Mouse (Mus musculus) neural tube, embryonic 14.5 days (tissue): ENCODE results near the gene Cd300lf. TPM values are rescaled to one million over a fixed set of nuclear protein-coding genes. Genes with fewer than 3 reads are reported as not detected.
A peak's percentile ranks its signal among the peaks of the same experiment; 100 is the strongest.

ENCODE experiments used
- ATAC-seq: fragments of 200-750 bp; cut with Nextera tagmentation; 2 replicates; pipeline ENCODE4 v1.8.0; 2017; ENCODE audit warnings: low read depth, mild to moderate bottlenecking, moderate TSS enrichment, moderate library complexity
- H3K27ac ChIP-seq: fragments of 300-500 bp; sonication (generic); 2 replicates; pipeline ENCODE4 v1.5.1; 2014; ENCODE audit warnings: low read depth, mild to moderate bottlenecking, control low read depth, low read length, moderate library complexity, mixed read lengths
- H3K27me3 ChIP-seq: fragments of 300-500 bp; sonication (generic); 2 replicates; pipeline ENCODE4 v1.6.1; 2014; ENCODE audit warnings: low read length; ENCODE audit not compliant: control insufficient read depth, insufficient read depth
- H3K36me3 ChIP-seq: fragments of 300-500 bp; sonication (generic); 2 replicates; pipeline ENCODE4 v1.6.1; 2014; ENCODE audit warnings: low read length, mixed read lengths; ENCODE audit not compliant: control insufficient read depth, insufficient read depth
- H3K4me1 ChIP-seq: fragments of 300-500 bp; sonication (generic); 2 replicates; pipeline ENCODE4 v1.6.1; 2014; ENCODE audit warnings: low read length; ENCODE audit not compliant: control insufficient read depth, insufficient read depth
- H3K4me2 ChIP-seq: fragments of 300-500 bp; sonication (generic); 2 replicates; pipeline ENCODE4 v1.6.1; 2014; ENCODE audit warnings: mild to moderate bottlenecking, low read depth, low read length, control low read depth
- H3K4me3 ChIP-seq: fragments of 300-500 bp; sonication (generic); 2 replicates; pipeline ENCODE4 v1.5.1; 2014; ENCODE audit warnings: low read depth, low read length, control low read depth, mixed read lengths
- H3K9ac ChIP-seq: fragments of 300-500 bp; sonication (generic); replicated peaks from 2 replicates; pipeline ENCODE4 v1.6.1; 2014; ENCODE audit warnings: low read depth, mild to moderate bottlenecking, control low read depth, low read length, mixed read lengths
- H3K9me3 ChIP-seq: fragments of 300-500 bp; sonication (generic); 2 replicates; pipeline ENCODE4 v1.6.1; 2016; ENCODE audit warnings: low read length; ENCODE audit not compliant: control insufficient read depth
- WGBS: fragments of 180-500 bp; shearing (Covaris S2); extraction: QIAGEN DNeasy Blood & Tissue Kit; methylation state at CpG from one replicate; pipeline ENCODE4 v1.1.7; 2014; 5-methylcytosine and 5-hydroxymethylcytosine counted together
- polyA plus RNA-seq: library from polyadenylated mRNA; unstranded; fragments of >200 nt; fragmentation: Nextera tagmentation; extraction: Ambion mirVana; gene quantifications from 2 replicates; pipeline ENCODE4 v1.2.1, GENCODE M21; 2014

Cd300lf gene
- polyA plus RNA-seq, 1 experiment from 2014 or later, result 0.11 TPM

GRCm38 (mm10) chr11:115153699-115154292 is 20.0 kb upstream of the Cd300lf start:
- H3K27me3 ChIP-seq, result peaks cover 14% of the 10 kb centered on the region
- no peak overlapping the region for H3K9ac ChIP-seq
- no peak overlapping the region for H3K27ac ChIP-seq
- peak overlapping the region; percentile 17 for H3K4me2 ChIP-seq
- no peaks in the 10 kb centered on the region for H3K9me3 ChIP-seq
- H3K4me3 ChIP-seq, result peak overlapping the region; percentile 9; the same call in 1 of the 2 replicates
- ATAC-seq, result peak; percentile 53
- no peaks in the 10 kb centered on the region for H3K36me3 ChIP-seq
- WGBS, result 2% methylated on average over 34 of the region's 35 CpGs
- peaks cover 11% of the 10 kb centered on the region; the same call in 1 of the 2 replicates for H3K4me1 ChIP-seq

- Histone ChIP-seq H3K4me2 (no peak overlapping the region), H3K9me3 (no peaks in the 10 kb centered on the region), H3K9ac (no peak overlapping the region), H3K4me3 (no peak overlapping the region), H3K36me3 (no peaks in the 10 kb centered on the region), H3K4me1 (peaks cover 11% of the 10 kb centered on the region; the same call in 1 of the 2 replicates), H3K27me3 (peaks cover 14% of the 10 kb centered on the region), H3K27ac (no peak overlapping the region)
- no peak for ATAC-seq
- 85% methylated on average over 9 of the region's 9 CpGs for WGBS
Observed at GRCm38 (mm10) chr11:115153088-115153487, 19.3 kb upstream of the Cd300lf start.

- H3K9ac ChIP-seq, result peak overlapping the region; percentile 8; the same call in 1 of the 2 replicates
- WGBS, result 7% methylated on average over 15 of the region's 15 CpGs
- peaks cover 14% of the 10 kb centered on the region for H3K27me3 ChIP-seq
- peak overlapping the region; percentile 44 for H3K4me2 ChIP-seq
- peak overlapping the region; percentile 14 for H3K4me3 ChIP-seq
- no peak overlapping the region for H3K27ac ChIP-seq
- no peaks in the 10 kb centered on the region for H3K9me3 ChIP-seq
- peaks cover 11% of the 10 kb centered on the region; the same call in 1 of the 2 replicates for H3K4me1 ChIP-seq
- ATAC-seq, result peak; percentile 75
- no peaks in the 10 kb centered on the region for H3K36me3 ChIP-seq
Observed at GRCm38 (mm10) chr11:115151755-115152429, 18.1 kb upstream of the Cd300lf start.

GRCm38 (mm10) chr11:115150741-115151254 is 17.0 kb upstream of the Cd300lf start:
- H3K9ac ChIP-seq, result no peak overlapping the region
- no peaks in the 10 kb centered on the region for H3K9me3 ChIP-seq
- peaks cover 14% of the 10 kb centered on the region for H3K27me3 ChIP-seq
- no peak overlapping the region for H3K27ac ChIP-seq
- H3K4me3 ChIP-seq, result no peak overlapping the region
- H3K36me3 ChIP-seq, result no peaks in the 10 kb centered on the region
- peaks cover 11% of the 10 kb centered on the region; the same call in 1 of the 2 replicates for H3K4me1 ChIP-seq
- ATAC-seq, result no peak
- H3K4me2 ChIP-seq, result no peak overlapping the region
- 47% methylated on average over 6 of the region's 6 CpGs for WGBS

- no peaks in the 10 kb centered on the region for H3K9me3 ChIP-seq
- H3K27me3 ChIP-seq, result no peaks in the 10 kb centered on the region
- ATAC-seq, result no peak
- H3K4me2 ChIP-seq, result no peak overlapping the region
- no peak overlapping the region for H3K9ac ChIP-seq
- no peak overlapping the region for H3K4me3 ChIP-seq
- no peaks in the 10 kb centered on the region for H3K36me3 ChIP-seq
- H3K27ac ChIP-seq, result no peak overlapping the region
- WGBS, result 91% methylated on average over 4 of the region's 4 CpGs
- H3K4me1 ChIP-seq, result peaks cover 6% of the 10 kb centered on the region; the same call in 1 of the 2 replicates
Observed at GRCm38 (mm10) chr11:115147813-115148212, 14.0 kb upstream of the Cd300lf start.

GRCm38 (mm10) chr11:115141970-115142369 is 8.2 kb upstream of the Cd300lf start:
- WGBS, result 86% methylated on average over 2 of the region's 2 CpGs
- ATAC-seq, result no peak
- no peaks in the 10 kb centered on the region for H3K4me1 ChIP-seq
- no peaks in the 10 kb centered on the region for H3K27me3 ChIP-seq
- H3K4me2 ChIP-seq, result no peak overlapping the region
- no peaks in the 10 kb centered on the region for H3K9me3 ChIP-seq
- no peaks in the 10 kb centered on the region for H3K36me3 ChIP-seq
- H3K9ac ChIP-seq, result no peak overlapping the region
- H3K27ac ChIP-seq, result no peak overlapping the region
- H3K4me3 ChIP-seq, result no peak overlapping the region

GRCm38 (mm10) chr11:115138597-115139262 is 4.9 kb upstream of the Cd300lf start:
- ATAC-seq, result no peak
- Histone ChIP-seq H3K36me3 (no peaks in the 10 kb centered on the region), H3K9ac (no peak overlapping the region), H3K4me3 (no peak overlapping the region), H3K27ac (no peak overlapping the region), H3K4me2 (no peak overlapping the region), H3K4me1 (no peaks in the 10 kb centered on the region), H3K9me3 (no peaks in the 10 kb centered on the region), H3K27me3 (no peaks in the 10 kb centered on the region)
- WGBS, result 90% methylated on average over 5 of the region's 5 CpGs

GRCm38 (mm10) chr11:115131768-115132381 is 1.9 kb downstream of the Cd300lf start:
- WGBS, result 82% methylated on average over 8 of the region's 8 CpGs
- no peaks in the 10 kb centered on the region for H3K9me3 ChIP-seq
- no peak for ATAC-seq
- H3K27me3 ChIP-seq, result no peaks in the 10 kb centered on the region
- H3K4me3 ChIP-seq, result no peak overlapping the region
- no peak overlapping the region for H3K27ac ChIP-seq
- H3K4me1 ChIP-seq, result no peaks in the 10 kb centered on the region
- H3K36me3 ChIP-seq, result no peaks in the 10 kb centered on the region
- no peak overlapping the region for H3K9ac ChIP-seq
- H3K4me2 ChIP-seq, result no peak overlapping the region
